Mouse (Mus musculus): ENCODE measurements around the gene Zfp12. TPM values are rescaled to one million over a fixed set of nuclear protein-coding genes. Genes with fewer than 3 reads are reported as not detected.

Zfp12 gene
- polyA plus RNA-seq, 1 experiment from 2014 or later = 15.0 TPM

GRCm38 (mm10) chr5:143268985-143269362, 34.0 kb downstream of the Zfp12 start:
- Histone ChIP-seq H3K4me2 (peak overlapping the region; percentile 90), H3K9me3 (no peaks in the 10 kb centered on the region), H3K36me3 (0 out of 2 replicates have a peak, but pooled peaks cover under 1% of the 10 kb centered on the region), H3K27me3 (no peaks in the 10 kb centered on the region), H3K4me3 (peak overlapping the region; percentile 91), H3K4me1 (peaks cover 12% of the 10 kb centered on the region; the same call in 1 of the 2 replicates), H3K27ac (no peak overlapping the region; the same call in 1 of the 2 replicates), H3K9ac (peak overlapping the region; percentile 86)
- ATAC-seq (ENCODE audit: borderline replicate concordance, extremely low read depth, low FRiP score, low TSS enrichment) = no peak
- WGBS = 25% methylated on average over 8 of the region's 8 CpGs

GRCm38 (mm10) chr5:143269363-143270150, 34.6 kb downstream of the Zfp12 start, which contains the start of gene Zfp316:
Zfp316 (minus strand) TSS chr5:143270022.
- no peaks in the 10 kb centered on the region for H3K27me3 ChIP-seq
- peak within 1 kb of the TSS; percentile 39; the same call in 1 of the 2 replicates for H3K27ac ChIP-seq
- peak within 1 kb of the TSS; percentile 91 for H3K4me3 ChIP-seq
- H3K4me2 ChIP-seq = peak within 1 kb of the TSS; percentile 90
- no peaks in the 10 kb centered on the region for H3K9me3 ChIP-seq
- H3K36me3 ChIP-seq = no peaks in the 10 kb centered on the region
- peak within 1 kb of the TSS; percentile 86 for H3K9ac ChIP-seq
- peak; percentile 80 for ATAC-seq (ENCODE audit: borderline replicate concordance, extremely low read depth, low FRiP score, low TSS enrichment)
- peaks cover 12% of the 10 kb centered on the region; the same call in 1 of the 2 replicates for H3K4me1 ChIP-seq
- WGBS = under 1% methylated on average over 79 of the region's 79 CpGs

GRCm38 (mm10) chr5:143270151-143270519, 35.2 kb downstream of the Zfp12 start:
- 3% methylated on average over 12 of the region's 12 CpGs for WGBS
- 0 out of 2 replicates have a peak, but pooled peaks have one; percentile 4 for ATAC-seq (ENCODE audit: borderline replicate concordance, extremely low read depth, low FRiP score, low TSS enrichment)

GRCm38 (mm10) chr5:143271642-143272041, 36.7 kb downstream of the Zfp12 start:
- H3K4me2 ChIP-seq = no peak overlapping the region
- H3K9me3 ChIP-seq = no peaks in the 10 kb centered on the region
- H3K4me3 ChIP-seq = no peak overlapping the region
- H3K9ac ChIP-seq = no peak overlapping the region
- H3K36me3 ChIP-seq = no peaks in the 10 kb centered on the region
- H3K27me3 ChIP-seq = peaks cover 13% of the 10 kb centered on the region; the same call in 1 of the 2 replicates
- no peak overlapping the region for H3K27ac ChIP-seq
- ATAC-seq (ENCODE audit: borderline replicate concordance, extremely low read depth, low FRiP score, low TSS enrichment) = no peak
- peaks cover 12% of the 10 kb centered on the region; the same call in 1 of the 2 replicates for H3K4me1 ChIP-seq
- WGBS = 85% methylated on average over 6 of the region's 6 CpGs

More at GRCm38 (mm10) chr5:143270151-143270519, 35.2 kb downstream of the Zfp12 start:
- H3K27me3 ChIP-seq = no peaks in the 10 kb centered on the region
- H3K4me3 ChIP-seq = peak overlapping the region; percentile 91
- no peaks in the 10 kb centered on the region for H3K36me3 ChIP-seq
- no peak overlapping the region for H3K27ac ChIP-seq
- no peaks in the 10 kb centered on the region for H3K9me3 ChIP-seq
- H3K4me2 ChIP-seq = peak overlapping the region; percentile 90
- peaks cover 12% of the 10 kb centered on the region; the same call in 1 of the 2 replicates for H3K4me1 ChIP-seq
- peak overlapping the region; percentile 86 for H3K9ac ChIP-seq

GRCm38 (mm10) chr5:143272108-143272507, 37.1 kb downstream of the Zfp12 start:
- H3K4me3 ChIP-seq = no peak overlapping the region
- H3K27ac ChIP-seq = no peak overlapping the region
- no peaks in the 10 kb centered on the region for H3K9me3 ChIP-seq
- ATAC-seq (ENCODE audit: borderline replicate concordance, extremely low read depth, low FRiP score, low TSS enrichment) = no peak
- peaks cover 13% of the 10 kb centered on the region; the same call in 1 of the 2 replicates for H3K27me3 ChIP-seq
- H3K4me1 ChIP-seq = peaks cover 12% of the 10 kb centered on the region; the same call in 1 of the 2 replicates
- H3K9ac ChIP-seq = no peak overlapping the region
- no peaks in the 10 kb centered on the region for H3K36me3 ChIP-seq
- WGBS = 61% methylated on average over 3 of the region's 3 CpGs
- H3K4me2 ChIP-seq = no peak overlapping the region

GRCm38 (mm10) chr5:143272540-143273330, 37.8 kb downstream of the Zfp12 start:
- no peak for ATAC-seq (ENCODE audit: borderline replicate concordance, extremely low read depth, low FRiP score, low TSS enrichment)
- H3K4me2 ChIP-seq = no peak overlapping the region
- H3K9ac ChIP-seq = no peak overlapping the region
- H3K36me3 ChIP-seq = no peaks in the 10 kb centered on the region
- peaks cover 12% of the 10 kb centered on the region; the same call in 1 of the 2 replicates for H3K4me1 ChIP-seq
- 87% methylated on average over 16 of the region's 16 CpGs for WGBS
- no peak overlapping the region for H3K27ac ChIP-seq
- H3K4me3 ChIP-seq = no peak overlapping the region
- H3K9me3 ChIP-seq = no peaks in the 10 kb centered on the region
- H3K27me3 ChIP-seq = peaks cover 18% of the 10 kb centered on the region; the same call in 1 of the 2 replicates

GRCm38 (mm10) chr5:143275761-143276160, 40.8 kb downstream of the Zfp12 start:
- 46% methylated on average over 5 of the region's 5 CpGs for WGBS
- Histone ChIP-seq H3K4me1 (0 out of 2 replicates have a peak, but pooled peaks cover under 1% of the 10 kb centered on the region), H3K4me2 (no peak overlapping the region), H3K9ac (no peak overlapping the region), H3K27me3 (peaks cover 24% of the 10 kb centered on the region; the same call in 1 of the 2 replicates), H3K9me3 (no peaks in the 10 kb centered on the region), H3K36me3 (no peaks in the 10 kb centered on the region), H3K27ac (no peak overlapping the region), H3K4me3 (no peak overlapping the region)
- no peak for ATAC-seq (ENCODE audit: borderline replicate concordance, extremely low read depth, low FRiP score, low TSS enrichment)

GRCm38 (mm10) chr5:143279247-143279646, 44.3 kb downstream of the Zfp12 start:
- no peak for ATAC-seq (ENCODE audit: borderline replicate concordance, extremely low read depth, low FRiP score, low TSS enrichment)
- peaks cover 39% of the 10 kb centered on the region; the same call in 1 of the 2 replicates for H3K27me3 ChIP-seq
- no peaks in the 10 kb centered on the region for H3K4me1 ChIP-seq
- no peak overlapping the region for H3K4me3 ChIP-seq
- no peak overlapping the region for H3K4me2 ChIP-seq
- no peaks in the 10 kb centered on the region for H3K9me3 ChIP-seq
- 33% methylated on average over 10 of the region's 10 CpGs for WGBS
- no peaks in the 10 kb centered on the region for H3K36me3 ChIP-seq
- H3K27ac ChIP-seq = no peak overlapping the region
- H3K9ac ChIP-seq = no peak overlapping the region

- Histone ChIP-seq H3K4me1 (peaks cover 9% of the 10 kb centered on the region), H3K9me3 (no peaks in the 10 kb centered on the region), H3K27ac (no peak overlapping the region), H3K36me3 (no peaks in the 10 kb centered on the region), H3K27me3 (peaks cover 67% of the 10 kb centered on the region), H3K9ac (no peak overlapping the region), H3K4me2 (no peak overlapping the region), H3K4me3 (no peak overlapping the region)
- WGBS = 38% methylated on average over 6 of the region's 6 CpGs
- ATAC-seq (ENCODE audit: borderline replicate concordance, extremely low read depth, low FRiP score, low TSS enrichment) = no peak
Observed at GRCm38 (mm10) chr5:143284762-143285161, 49.8 kb downstream of the Zfp12 start.

- peaks cover 95% of the 10 kb centered on the region for H3K27me3 ChIP-seq
- H3K36me3 ChIP-seq = no peaks in the 10 kb centered on the region
- 2% methylated on average over 48 of the region's 48 CpGs for WGBS
- peaks cover 12% of the 10 kb centered on the region for H3K4me1 ChIP-seq
- H3K4me3 ChIP-seq = peak overlapping the region; percentile 23
- H3K9me3 ChIP-seq = no peaks in the 10 kb centered on the region
- no peak overlapping the region for H3K27ac ChIP-seq
- H3K9ac ChIP-seq = no peak overlapping the region
- ATAC-seq (ENCODE audit: borderline replicate concordance, extremely low read depth, low FRiP score, low TSS enrichment) = 0 out of 2 replicates have a peak, but pooled peaks have one; percentile 36
- peak overlapping the region; percentile 55 for H3K4me2 ChIP-seq
Observed at GRCm38 (mm10) chr5:143287774-143288328, 52.9 kb downstream of the Zfp12 start.

GRCm38 (mm10) chr5:143288378-143288911, 53.5 kb downstream of the Zfp12 start:
- H3K36me3 ChIP-seq = no peaks in the 10 kb centered on the region
- peak overlapping the region; percentile 23; the same call in 1 of the 2 replicates for H3K4me3 ChIP-seq
- no peak for ATAC-seq (ENCODE audit: borderline replicate concordance, extremely low read depth, low FRiP score, low TSS enrichment)
- no peak overlapping the region for H3K9ac ChIP-seq
- WGBS = 11% methylated on average over 9 of the region's 9 CpGs
- H3K4me2 ChIP-seq = peak overlapping the region; percentile 55
- no peaks in the 10 kb centered on the region for H3K9me3 ChIP-seq
- peaks cover 95% of the 10 kb centered on the region for H3K27me3 ChIP-seq
- no peak overlapping the region for H3K27ac ChIP-seq
- peaks cover 18% of the 10 kb centered on the region for H3K4me1 ChIP-seq
